Mouse (Mus musculus) hindbrain, embryonic 16.5 days (tissue): ENCODE data around the gene Cmpk2. TPM values are rescaled to one million over a fixed set of nuclear protein-coding genes. Genes with fewer than 3 reads are reported as not detected.
"Not testable (repeated sequence)": the region's sequence is repeated elsewhere in the genome, so short reads cannot be mapped to it uniquely, and the experiment has no call there.

Experiments used
- ATAC-seq: fragments of 200-750 bp; cut with Nextera tagmentation; 2 replicates; pipeline ENCODE4 v1.8.0; 2017; ENCODE audit warnings: moderate TSS enrichment, moderate library complexity
- H3K27ac ChIP-seq: fragments of 300-500 bp; sonication (generic); 2 replicates; pipeline ENCODE4 v1.5.1; 2014; ENCODE audit warnings: low read depth, mild to moderate bottlenecking, control low read depth, low read length, moderate library complexity
- H3K27me3 ChIP-seq: fragments of 300-500 bp; sonication (generic); replicated peaks from 2 replicates; pipeline ENCODE4 v1.6.1; 2014; ENCODE audit warnings: low read length; ENCODE audit not compliant: control insufficient read depth, insufficient read depth
- H3K36me3 ChIP-seq: fragments of 300-500 bp; sonication (generic); 2 replicates; pipeline ENCODE4 v1.6.1; 2014; ENCODE audit warnings: mild to moderate bottlenecking, low read length, moderate library complexity, mixed read lengths; ENCODE audit not compliant: control insufficient read depth, insufficient read depth
- H3K4me1 ChIP-seq: fragments of 300-500 bp; sonication (generic); 2 replicates; pipeline ENCODE4 v1.6.1; 2014; ENCODE audit warnings: low read depth, low read length; ENCODE audit not compliant: control insufficient read depth, insufficient read depth
- H3K4me2 ChIP-seq: fragments of 300-500 bp; sonication (generic); 2 replicates; pipeline ENCODE4 v1.6.1; 2014; ENCODE audit warnings: mild to moderate bottlenecking, low read length, control low read depth, moderate library complexity
- H3K4me3 ChIP-seq: fragments of 300-500 bp; sonication (generic); 2 replicates; pipeline ENCODE4 v1.5.1; 2014; ENCODE audit warnings: mild to moderate bottlenecking, low read length, control low read depth, moderate library complexity
- H3K9ac ChIP-seq: fragments of 300-500 bp; sonication (generic); 2 replicates; pipeline ENCODE4 v1.6.1; 2014; ENCODE audit warnings: low read depth, mild to moderate bottlenecking, control low read depth, low read length, moderate library complexity
- H3K9me3 ChIP-seq: fragments of 300-500 bp; sonication (generic); 2 replicates; pipeline ENCODE4 v1.6.1; 2014; ENCODE audit warnings: mild to moderate bottlenecking, low read length, moderate library complexity; ENCODE audit not compliant: control insufficient read depth
- whole genome bisulfite sequencing: fragments of 180-500 bp; shearing (Covaris S2); extraction: QIAGEN DNeasy Blood & Tissue Kit; methylation state at CpG from one replicate; pipeline ENCODE4 v1.1.7; 2014; 5-methylcytosine and 5-hydroxymethylcytosine counted together
- polyA plus RNA-seq: library from polyadenylated mRNA; unstranded; fragments of >200 nt; fragmentation: Nextera tagmentation; extraction: Ambion mirVana; gene quantifications from 2 replicates; pipeline ENCODE4 v1.2.1, GENCODE M21; 2015

Cmpk2 gene
- polyA plus RNA-seq: 23.6 and 23.9 TPM in 2 replicates

DNA sequence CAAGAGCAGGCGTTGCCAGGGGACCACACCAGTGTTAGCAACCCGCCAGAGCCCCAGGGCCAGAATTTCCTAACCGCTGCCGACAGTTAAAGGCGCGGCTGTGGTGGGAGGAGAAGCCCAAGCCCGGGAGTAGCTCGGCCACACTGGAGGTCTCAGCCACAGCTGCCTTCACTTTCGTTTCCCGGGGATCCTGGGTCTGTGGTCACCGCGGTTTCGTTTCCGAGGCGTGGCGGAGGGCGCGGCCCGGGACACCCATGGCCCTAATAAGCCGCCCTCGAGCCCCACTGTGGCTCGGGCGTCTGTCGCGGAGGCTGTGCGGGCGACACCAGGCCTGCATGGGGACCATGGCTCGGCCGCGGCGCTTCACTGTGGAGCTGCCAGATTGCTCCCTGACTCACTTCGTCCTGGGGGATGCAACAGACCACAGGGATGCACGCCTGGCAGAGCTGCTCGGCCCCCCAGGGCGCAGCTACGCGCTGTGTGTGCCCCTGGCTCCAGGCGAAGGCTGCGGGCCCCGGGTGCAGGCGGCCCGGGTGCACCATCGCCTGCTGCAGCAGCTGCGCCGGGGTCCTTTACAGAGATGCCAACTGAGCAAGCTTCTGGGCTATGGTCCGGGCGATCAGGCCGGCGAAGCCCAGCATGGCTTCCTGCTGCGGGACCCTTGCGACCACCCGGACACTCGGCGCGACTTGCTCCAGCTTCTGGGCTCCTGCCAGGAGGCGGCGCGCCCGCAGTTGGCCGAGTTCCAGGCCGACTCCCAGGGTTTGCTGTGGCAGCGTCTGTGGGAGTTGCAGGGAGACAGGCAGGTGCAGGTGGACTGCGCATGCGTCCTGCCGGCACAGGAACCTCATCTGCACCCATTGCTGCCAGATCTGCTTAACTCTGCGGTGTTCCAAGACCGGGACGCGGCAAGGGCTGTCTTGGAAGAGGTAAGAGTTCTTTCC, at the start of gene Cmpk2:
TSS of gene Cmpk2 (plus strand) at position 107 of the 944 bp plus-strand sequence.
- Histone ChIP-seq H3K4me3 (peak within 1 kb of the TSS; percentile 70), H3K4me2 (peak within 1 kb of the TSS; percentile 93), H3K4me1 (peaks cover 12% of the 10 kb centered on the region), H3K9me3 (no peaks in the 10 kb centered on the region), H3K27ac (peak within 1 kb of the TSS; percentile 96), H3K27me3 (no peaks in the 10 kb centered on the region), H3K9ac (peak within 1 kb of the TSS; percentile 96), H3K36me3 (peaks cover 2% of the 10 kb centered on the region)
- ATAC-seq: peak; percentile 90
- WGBS: under 1% methylated on average over 63 of the region's 69 CpGs

GRCm38 (mm10) chr12:26424841-26425240, 44.2 kb upstream of the Cmpk2 start:
- no peak overlapping the region for H3K9ac ChIP-seq
- no peaks in the 10 kb centered on the region for H3K36me3 ChIP-seq
- no peak overlapping the region for H3K27ac ChIP-seq
- ATAC-seq: no peak
- no peaks in the 10 kb centered on the region for H3K27me3 ChIP-seq
- H3K9me3 ChIP-seq: no peaks in the 10 kb centered on the region
- no peaks in the 10 kb centered on the region for H3K4me1 ChIP-seq
- H3K4me2 ChIP-seq: no peak overlapping the region
- WGBS: 98% methylated on average over 2 of the region's 2 CpGs
- H3K4me3 ChIP-seq: no peak overlapping the region

DNA sequence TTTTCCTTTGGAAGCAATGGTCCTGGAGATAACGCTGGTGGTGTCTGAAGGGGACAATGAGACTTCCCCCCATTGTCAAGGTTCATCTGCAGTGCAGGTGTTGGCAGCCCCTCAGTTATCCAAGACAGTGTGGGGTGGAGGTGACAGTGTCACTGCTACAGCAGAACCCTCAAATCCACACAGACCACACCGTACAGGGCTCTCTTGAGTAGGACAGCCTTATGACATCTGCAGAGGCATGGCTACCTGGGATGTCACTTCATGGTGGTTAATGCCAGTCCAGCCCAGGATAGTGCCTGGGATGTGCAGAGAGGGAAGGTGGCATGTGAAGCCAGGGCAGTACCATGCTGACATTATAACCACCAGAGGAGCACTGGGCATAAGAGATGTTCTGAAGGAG, 40.2 kb upstream of the Cmpk2 start:
- not testable (repeated sequence) for H3K36me3 ChIP-seq, H3K9ac ChIP-seq, H3K4me2 ChIP-seq, H3K27me3 ChIP-seq, H3K27ac ChIP-seq, H3K4me3 ChIP-seq, H3K4me1 ChIP-seq, H3K9me3 ChIP-seq, ATAC-seq
- WGBS: 98% methylated on average over 2 of the region's 2 CpGs

DNA sequence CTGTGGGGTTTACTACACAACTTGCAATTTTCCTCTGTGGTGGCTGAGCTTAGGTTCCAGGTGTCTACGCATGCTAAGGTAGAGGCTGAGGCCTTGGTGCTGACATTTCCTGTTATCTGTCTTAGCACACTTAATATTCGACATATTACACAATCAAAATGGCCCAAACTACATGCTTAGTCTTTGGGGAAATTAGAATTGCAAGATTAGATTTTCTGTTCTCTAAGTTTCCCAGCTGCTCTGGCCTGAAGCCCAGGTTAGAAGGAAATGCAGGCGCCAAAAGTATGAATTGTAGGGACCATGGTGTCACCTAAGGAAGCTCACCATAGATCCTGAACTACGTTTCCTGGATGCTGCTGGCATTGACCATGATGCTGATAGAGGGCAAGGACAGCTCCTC, 32.7 kb upstream of the Cmpk2 start:
- H3K4me3 ChIP-seq: no peak overlapping the region
- no peaks in the 10 kb centered on the region for H3K36me3 ChIP-seq
- no peak overlapping the region for H3K27ac ChIP-seq
- no peaks in the 10 kb centered on the region for H3K27me3 ChIP-seq
- ATAC-seq: no peak
- no peaks in the 10 kb centered on the region for H3K9me3 ChIP-seq
- no peaks in the 10 kb centered on the region for H3K4me1 ChIP-seq
- 77% methylated on average over 4 of the region's 4 CpGs for WGBS
- H3K9ac ChIP-seq: no peak overlapping the region
- no peak overlapping the region for H3K4me2 ChIP-seq

GRCm38 (mm10) chr12:26437950-26438349, 31.1 kb upstream of the Cmpk2 start:
- no peak overlapping the region for H3K4me2 ChIP-seq
- ATAC-seq: peak; percentile 42; the same call in 1 of the 2 replicates
- no peaks in the 10 kb centered on the region for H3K36me3 ChIP-seq
- no peaks in the 10 kb centered on the region for H3K27me3 ChIP-seq
- no peaks in the 10 kb centered on the region for H3K9me3 ChIP-seq
- H3K4me3 ChIP-seq: no peak overlapping the region
- H3K9ac ChIP-seq: no peak overlapping the region
- no peak overlapping the region for H3K27ac ChIP-seq
- WGBS: 74% methylated on average over 3 of the region's 3 CpGs
- H3K4me1 ChIP-seq: no peaks in the 10 kb centered on the region

DNA sequence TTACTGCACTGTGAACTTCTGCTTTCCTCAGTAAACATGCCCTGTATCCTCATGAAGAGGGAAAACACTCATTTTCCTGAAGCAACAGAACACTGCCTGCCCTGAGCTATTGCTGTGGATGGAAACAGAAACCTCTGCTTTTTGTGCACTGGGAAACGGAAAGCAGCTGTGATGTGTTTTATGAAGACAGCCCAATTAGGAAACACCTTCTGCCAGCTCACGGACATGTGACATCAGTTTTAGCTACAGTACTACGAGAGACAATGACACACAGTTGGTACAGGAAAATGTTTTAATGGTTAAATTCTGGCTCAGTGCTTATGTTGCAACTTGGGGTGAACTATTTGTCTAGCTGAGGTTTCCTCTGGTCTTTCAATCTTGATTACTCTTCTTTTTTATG, 29.6 kb upstream of the Cmpk2 start:
- no peaks in the 10 kb centered on the region for H3K27me3 ChIP-seq
- H3K4me1 ChIP-seq: no peaks in the 10 kb centered on the region
- H3K9me3 ChIP-seq: no peaks in the 10 kb centered on the region
- no peak overlapping the region for H3K4me3 ChIP-seq
- H3K36me3 ChIP-seq: no peaks in the 10 kb centered on the region
- no peak overlapping the region for H3K9ac ChIP-seq
- 74% methylated on average over 3 of the region's 3 CpGs for WGBS
- H3K4me2 ChIP-seq: no peak overlapping the region
- no peak overlapping the region for H3K27ac ChIP-seq
- no peak for ATAC-seq

GRCm38 (mm10) chr12:26444054-26444453, 24.9 kb upstream of the Cmpk2 start:
- Histone ChIP-seq H3K36me3 (no peaks in the 10 kb centered on the region), H3K4me3 (no peak overlapping the region), H3K9me3 (no peaks in the 10 kb centered on the region), H3K27me3 (no peaks in the 10 kb centered on the region), H3K27ac (no peak overlapping the region), H3K9ac (no peak overlapping the region), H3K4me2 (no peak overlapping the region), H3K4me1 (no peaks in the 10 kb centered on the region)
- no peak for ATAC-seq
- 3% methylated on average over 2 of the region's 2 CpGs for whole genome bisulfite sequencing

GRCm38 (mm10) chr12:26444511-26444910, 24.5 kb upstream of the Cmpk2 start:
- no peak overlapping the region for H3K4me3 ChIP-seq
- H3K27me3 ChIP-seq: no peaks in the 10 kb centered on the region
- no peak for ATAC-seq
- H3K4me2 ChIP-seq: no peak overlapping the region
- no peak overlapping the region for H3K27ac ChIP-seq
- 84% methylated on average over 2 of the region's 2 CpGs for WGBS
- H3K9me3 ChIP-seq: no peaks in the 10 kb centered on the region
- H3K9ac ChIP-seq: no peak overlapping the region
- H3K36me3 ChIP-seq: no peaks in the 10 kb centered on the region
- no peaks in the 10 kb centered on the region for H3K4me1 ChIP-seq

DNA sequence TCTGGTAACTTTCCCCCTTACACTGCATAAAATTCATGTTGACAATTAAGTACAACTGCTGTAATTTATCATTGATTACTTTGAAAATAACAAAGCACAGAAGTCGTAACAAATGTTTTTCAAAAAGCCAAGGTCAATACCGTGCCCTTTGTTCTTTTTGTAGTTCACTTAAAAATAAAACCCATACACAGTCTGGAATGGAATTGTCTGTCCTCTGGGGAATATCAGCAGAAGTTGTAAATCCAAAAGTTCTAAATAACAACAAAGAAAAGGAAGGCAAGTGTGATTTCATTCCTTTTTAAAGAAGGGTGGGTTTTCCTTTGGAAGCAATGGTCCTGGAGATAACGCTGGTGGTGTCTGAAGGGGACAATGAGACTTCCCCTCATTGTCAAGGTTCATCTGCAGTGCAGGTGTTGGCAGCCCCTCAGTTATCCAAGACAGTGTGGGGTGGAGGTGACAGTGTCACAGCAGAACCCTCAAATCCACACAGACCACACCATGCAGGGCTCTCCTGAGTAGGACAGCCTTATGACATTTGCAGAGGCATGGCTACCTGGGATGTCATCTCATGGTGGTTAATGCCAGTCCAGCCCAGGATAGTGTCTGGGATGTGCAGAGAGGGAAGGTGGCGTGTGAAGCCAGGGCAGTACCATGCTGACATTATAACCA, 22.5 kb upstream of the Cmpk2 start:
- Histone ChIP-seq H3K27ac (no peak overlapping the region), H3K36me3 (no peaks in the 10 kb centered on the region), H3K27me3 (no peaks in the 10 kb centered on the region), H3K4me3 (no peak overlapping the region), H3K4me1 (no peaks in the 10 kb centered on the region), H3K9ac (no peak overlapping the region), H3K4me2 (no peak overlapping the region), H3K9me3 (no peaks in the 10 kb centered on the region)
- ATAC-seq: no peak
- 92% methylated on average over 4 of the region's 4 CpGs for WGBS
